Comparison of ENCODE assay signal across 8 mouse cellular contexts in the genomic region with DNA sequence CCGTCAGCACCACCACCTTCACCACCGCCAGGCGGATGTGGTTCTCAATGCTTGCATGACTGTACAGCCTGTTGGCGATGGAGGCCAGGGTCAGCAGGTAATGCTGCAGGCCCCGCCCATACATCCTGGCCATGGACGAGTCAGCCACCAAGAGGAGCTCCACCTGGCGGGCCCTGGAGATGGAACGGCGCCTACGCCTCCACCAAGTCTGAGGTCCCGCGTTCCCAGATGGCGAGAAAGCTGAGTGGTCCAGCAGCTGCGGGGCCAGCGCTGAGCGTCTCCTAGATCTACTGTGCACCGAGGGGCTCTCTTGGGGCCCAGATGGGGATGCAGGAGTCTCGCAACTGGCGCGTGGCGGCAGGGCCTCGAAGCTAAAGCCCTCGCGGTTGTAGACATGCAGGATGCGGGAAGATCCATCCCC. TPM values are rescaled to one million over a fixed set of nuclear protein-coding genes. Genes with fewer than 3 reads are reported as not detected.
DNase-seq lines count a peak whose midpoint lies in the region; ATAC-seq and TF ChIP-seq lines count a peak whose summit lies in the region.

No protein-coding gene starts in this region.

- H3K4me1 ChIP-seq in forebrain, embryonic 10.5 days, result peaks cover 28% of the 10 kb centered on the region
- peaks cover 5% of the 10 kb centered on the region; the same call in 1 of the 2 replicates for H3K4me1 ChIP-seq in stomach, embryonic 14.5 days (ENCODE audit: control insufficient read depth, insufficient read depth, low read length)

- H3K4me2 ChIP-seq in stomach, embryonic 14.5 days (replicated peaks; ENCODE audit: low read depth, low read length), result peak overlapping the region; percentile 91

- ATAC-seq in stomach, embryonic 14.5 days (ENCODE audit: insufficient number of reproducible peaks, insufficient read depth, low FRiP score, low read depth), result peak; percentile 18; the same call in 1 of the 2 replicates

- H3K36me3 ChIP-seq in forebrain, embryonic 10.5 days (replicated peaks), result no peaks in the 10 kb centered on the region
- H3K36me3 ChIP-seq in stomach, embryonic 14.5 days (ENCODE audit: control insufficient read depth, insufficient read depth, low read length), result no peaks in the 10 kb centered on the region

- H3K9ac ChIP-seq in stomach, embryonic 14.5 days (replicated peaks; ENCODE audit: low read depth, low read length), result peak overlapping the region; percentile 22; the same call in 1 of the 2 replicates

- peak in 1 of 2 experiments; percentile 17 for DNase-seq in left cerebral cortex, adult 2 months (ENCODE audit: extremely low spot score in 1 of 2, low spot score in 2 of 2)
- no peak for DNase-seq in left cerebral cortex, adult 9 months (ENCODE audit: low spot score in 2 of 2)
- DNase-seq in forebrain, embryonic 10.5 days (ENCODE audit: extremely low spot score, low spot score), result peak; percentile 44
- peak; percentile 43 to 50 for DNase-seq in heart, postnatal 36 days
- DNase-seq in left cerebral cortex, postnatal 25 days (ENCODE audit: low spot score in 2 of 2), result peak; percentile 4 to 21
- peak; percentile 24 for DNase-seq in mesoderm, embryonic 11.5 days (ENCODE audit: low read depth, low spot score)
- DNase-seq in frontal cortex, postnatal 10 days (ENCODE audit: low spot score in 2 of 2), result no peak

- H3K27me3 ChIP-seq in forebrain, embryonic 10.5 days (ENCODE audit: poor library complexity, severe bottlenecking), result peaks cover 53% of the 10 kb centered on the region
- no peaks in the 10 kb centered on the region; the same call in 1 of the 2 replicates for H3K27me3 ChIP-seq in stomach, embryonic 14.5 days (ENCODE audit: control insufficient read depth, insufficient read depth, low read length)

- WGBS in forebrain, embryonic 10.5 days, result 17% methylated on average over 25 of the region's 25 CpGs
- WGBS in stomach, embryonic 14.5 days, result 20% methylated on average over 25 of the region's 25 CpGs

- H3K9me3 ChIP-seq in forebrain, embryonic 10.5 days, result no peaks in the 10 kb centered on the region
- H3K9me3 ChIP-seq in stomach, embryonic 14.5 days (ENCODE audit: control insufficient read depth, low read depth, low read length), result no peaks in the 10 kb centered on the region

- peak overlapping the region; percentile 49; the same call in 1 of the 2 replicates for H3K4me3 ChIP-seq in left cerebral cortex, adult 2 months
- H3K4me3 ChIP-seq in forebrain, embryonic 10.5 days, result peak overlapping the region; percentile 66
- peak overlapping the region; percentile 58 for H3K4me3 ChIP-seq in stomach, embryonic 14.5 days (ENCODE audit: low read depth, low read length)

- intact Hi-C loops in left cerebral cortex, adult 2 months (cut with DNase I), result loop anchor here (10.0 kb wide), 1 partner anchor 115 kb away; no protein-coding TSS in a partner anchor
- intact Hi-C loops in heart, postnatal 36 days (cut with DNase I), result loop anchor here (5.0 kb wide), 1 partner anchor 403 kb away; no protein-coding TSS in a partner anchor
- intact Hi-C loops in left cerebral cortex, postnatal 25 days (cut with DNase I), result no loop called here

- TF ChIP-seq CTCF in left cerebral cortex, adult 2 months (IDR thresholded peaks at IDR 0.05), result no peak; the same call in 1 of the 2 replicates

- H3K27ac ChIP-seq in left cerebral cortex, adult 2 months, result no peak overlapping the region
- peak overlapping the region; percentile 67; the same call in 1 of the 2 replicates for H3K27ac ChIP-seq in forebrain, embryonic 10.5 days
- H3K27ac ChIP-seq in stomach, embryonic 14.5 days (ENCODE audit: low read length), result no peak overlapping the region

RNA-seq across cellular contexts. Expression of gene Adamts5, which starts 2.3 kb away (rescaled TPM):
- total RNA-seq in left cerebral cortex, adult 2 months (2021), result 1 to 10 TPM in 1 of 2 experiments, under 1 TPM in 1; 0.97 to 1.0 TPM
- polyA plus RNA-seq in forebrain, embryonic 10.5 days (2016; fragmentation: Nextera tagmentation; extraction: Ambion mirVana), result 0.32 and 0.37 TPM in 2 replicates
- 10 to 100 TPM in 1 of 2 experiments, 1 to 10 TPM in 1; 9.3 to 11.4 TPM for total RNA-seq in heart, postnatal 36 days (2021)
- total RNA-seq in left cerebral cortex, postnatal 25 days (2021), result 1 to 10 TPM; 1.1 to 1.4 TPM
- 2.9 and 3.4 TPM in 2 replicates for polyA plus RNA-seq in stomach, embryonic 14.5 days (2014; fragmentation: Nextera tagmentation; extraction: Ambion mirVana)

Comparison
In these comparisons a context has a peak if more than half of its experiments do, and no peak if none do; other contexts are left out.
1. DNase-seq: peak in forebrain, embryonic 10.5 days (single experiment), heart, postnatal 36 days (2 of 2), left cerebral cortex, postnatal 25 days (2 of 2) and mesoderm, embryonic 11.5 days (single experiment); none in left cerebral cortex, adult 9 months (0 of 2) and frontal cortex, postnatal 10 days (0 of 2).
2. RNA of gene Adamts5, which starts 2.3 kb away (total RNA-seq): 9.3 to 11.4 TPM in heart, postnatal 36 days; 1.1 to 1.4 TPM in left cerebral cortex, postnatal 25 days and 0.97 to 1.0 TPM in left cerebral cortex, adult 2 months; every median in the first group is over 4 times any median in the second.
3. Peak in every context shown above with its lines, with median percentiles within 50 percentile points of each other: H3K4me3 ChIP-seq.